Mouse (Mus musculus) C2C12 (cell line): ENCODE measurements around the gene Dazap1. TPM values are rescaled to one million over a fixed set of nuclear protein-coding genes. Genes with fewer than 3 reads are reported as not detected.

Source experiments
- H3K27me3 ChIP-seq: one replicate; pipeline ENCODE4 v1.6.1; 2011; ENCODE audit not compliant: control insufficient read depth, insufficient read depth, insufficient read length
- H3K36me3 ChIP-seq: one replicate; pipeline ENCODE4 v1.6.1; 2011; ENCODE audit not compliant: control insufficient read depth, insufficient read depth
- H3K4me3 ChIP-seq: one replicate; pipeline ENCODE4 v1.5.1; 2011; ENCODE audit warnings: mild to moderate bottlenecking, control low read depth; ENCODE audit not compliant: poor library complexity, insufficient read depth, severe bottlenecking
- H3K79me2 ChIP-seq: one replicate; pipeline ENCODE4 v1.6.1; 2011; ENCODE audit not compliant: control insufficient read depth, insufficient read depth
- H3K79me3 ChIP-seq: one replicate; pipeline ENCODE4 v1.6.1; 2011; ENCODE audit warnings: low read depth, control low read depth
- H3ac ChIP-seq: one replicate; pipeline ENCODE3; 2011; ENCODE audit warnings: low read depth; ENCODE audit not compliant: control insufficient read depth, insufficient read length
- CEBPB ChIP-seq: IDR thresholded peaks from one replicate; pipeline ENCODE4 v1.6.1; 2011; ENCODE audit warnings: low read depth, mild to moderate bottlenecking, control low read depth, moderate library complexity
- CTCF ChIP-seq: IDR thresholded peaks from one replicate; pipeline ENCODE4 v1.5.1; 2011; ENCODE audit not compliant: control insufficient read depth, insufficient read depth, insufficient read length
- FOSL1 ChIP-seq: IDR thresholded peaks from one replicate; pipeline ENCODE4 v1.8.0; 2011; ENCODE audit warnings: mild to moderate bottlenecking, low read length; ENCODE audit not compliant: poor library complexity, insufficient read depth, severe bottlenecking
- MAX ChIP-seq: IDR thresholded peaks from one replicate; pipeline ENCODE4 v1.6.1; 2011; ENCODE audit warnings: mild to moderate bottlenecking, control low read depth
- MYOD1 ChIP-seq: IDR thresholded peaks from one replicate; pipeline ENCODE4 v1.6.1; 2011; ENCODE audit warnings: low read depth; ENCODE audit not compliant: control insufficient read depth, insufficient read length
- MYOG ChIP-seq: IDR thresholded peaks from one replicate; pipeline ENCODE4 v1.6.1; 2011; ENCODE audit not compliant: control insufficient read depth, insufficient read length; ENCODE audit errors: extremely low read depth
- USF1 ChIP-seq: IDR thresholded peaks from one replicate; pipeline ENCODE4 v1.6.1; 2011; ENCODE audit warnings: low read depth, mild to moderate bottlenecking, control low read depth, moderate library complexity
- polyA plus RNA-seq: library from polyadenylated mRNA; unstranded; fragments of >200 nt; fragmentation: generic; extraction: Trizol; gene quantifications from one replicate; pipeline ENCODE4 v1.2.1, GENCODE M21; 2012; ENCODE audit warnings: missing spikeins

The Dazap1 gene
- polyA plus RNA-seq, 1 experiment = 159 TPM

- Histone ChIP-seq H3ac (peak overlapping the region; percentile 89), H3K79me3 (peaks cover 20% of the 10 kb centered on the region), H3K27me3 (no peaks in the 10 kb centered on the region), H3K4me3 (peak overlapping the region; percentile 43), H3K36me3 (peaks cover 6% of the 10 kb centered on the region), H3K79me2 (peaks cover 39% of the 10 kb centered on the region)
- TF ChIP-seq MYOG (no peak), MYOD1 (no peak), CTCF (no peak), USF1 (no peak), CEBPB (no peak), MAX (no peak), FOSL1 (no peak)
These were observed 62.2 kb downstream of the Dazap1 start for GRCm38 (mm10) chr10:80323261-80324119.

DNA sequence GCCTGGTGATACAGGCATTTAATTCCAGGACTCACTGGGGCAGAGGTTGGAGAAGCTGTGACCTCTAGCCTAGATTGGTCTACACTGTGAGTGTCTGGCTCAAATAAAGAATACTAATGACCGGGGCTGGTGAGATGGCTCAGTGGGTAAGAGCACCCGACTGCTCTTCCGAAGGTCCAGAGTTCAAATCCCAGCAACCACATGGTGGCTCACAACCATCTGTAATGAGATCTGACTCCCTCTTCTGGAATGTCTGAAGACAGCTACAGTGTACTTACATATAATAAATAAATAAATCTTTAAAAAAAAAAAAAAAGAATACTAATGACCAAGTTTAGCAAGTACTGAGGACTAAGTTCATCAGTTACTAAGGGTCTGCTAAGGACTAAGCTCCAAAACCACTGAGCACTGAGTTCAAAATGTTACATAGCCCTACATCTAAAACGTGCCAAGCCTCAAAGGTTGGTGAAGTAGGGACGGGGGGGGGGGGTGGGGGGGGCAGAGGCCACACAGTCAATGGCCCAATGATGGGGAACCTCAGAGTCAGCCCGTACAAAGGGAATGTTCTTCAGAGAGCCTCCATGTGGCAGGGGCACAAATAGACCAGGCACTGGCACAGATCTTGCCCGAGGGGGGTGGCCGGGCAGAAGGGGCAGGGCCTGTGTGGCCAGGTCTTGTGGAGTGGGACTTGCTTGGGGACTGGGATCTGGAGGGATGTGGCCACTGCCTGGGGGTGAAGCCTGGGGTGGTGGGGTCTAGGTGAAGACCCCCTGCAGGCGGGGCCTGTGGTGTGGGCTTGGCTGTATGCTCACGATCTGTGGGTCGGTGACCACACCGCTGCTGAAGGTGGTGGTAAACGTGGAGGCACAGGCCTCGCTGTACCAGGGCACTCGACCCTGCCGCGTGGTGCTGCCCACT lies 63.1 kb downstream of the Dazap1 start:
- H3K4me3 ChIP-seq = peak overlapping the region; percentile 43
- peaks cover 14% of the 10 kb centered on the region for H3K79me3 ChIP-seq
- TF ChIP-seq USF1 = no peak
- TF ChIP-seq MYOD1 = no peak
- TF ChIP-seq MAX = no peak
- no peak for TF ChIP-seq CTCF
- no peak for TF ChIP-seq MYOG
- no peak for TF ChIP-seq CEBPB
- TF ChIP-seq FOSL1 = no peak
- H3K27me3 ChIP-seq = no peaks in the 10 kb centered on the region
- H3ac ChIP-seq = no peak overlapping the region
- peaks cover 30% of the 10 kb centered on the region for H3K79me2 ChIP-seq
- H3K36me3 ChIP-seq = no peaks in the 10 kb centered on the region

DNA sequence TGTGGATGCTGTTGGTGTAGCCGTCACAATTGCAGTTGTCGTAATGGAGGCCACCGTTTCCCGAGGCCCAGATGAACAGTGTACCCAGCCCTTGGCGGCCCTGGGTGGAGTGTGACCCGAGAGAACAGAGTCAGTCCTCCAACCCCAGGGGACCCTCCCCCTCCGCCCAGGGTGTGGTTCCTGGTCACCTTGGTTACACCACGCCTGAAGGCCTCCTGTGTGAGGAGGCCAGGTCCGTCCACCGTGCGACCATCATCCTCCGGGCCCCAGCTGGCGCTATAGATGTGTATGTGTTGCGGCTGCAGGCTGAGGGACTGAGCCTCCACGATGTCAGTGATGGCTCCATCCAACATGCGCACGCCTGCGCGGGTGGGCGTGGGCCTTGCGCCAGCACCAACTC lies 63.8 kb downstream of the Dazap1 start:
- Histone ChIP-seq H3K4me3 (no peak overlapping the region), H3K79me3 (peaks cover 8% of the 10 kb centered on the region)

DNA sequence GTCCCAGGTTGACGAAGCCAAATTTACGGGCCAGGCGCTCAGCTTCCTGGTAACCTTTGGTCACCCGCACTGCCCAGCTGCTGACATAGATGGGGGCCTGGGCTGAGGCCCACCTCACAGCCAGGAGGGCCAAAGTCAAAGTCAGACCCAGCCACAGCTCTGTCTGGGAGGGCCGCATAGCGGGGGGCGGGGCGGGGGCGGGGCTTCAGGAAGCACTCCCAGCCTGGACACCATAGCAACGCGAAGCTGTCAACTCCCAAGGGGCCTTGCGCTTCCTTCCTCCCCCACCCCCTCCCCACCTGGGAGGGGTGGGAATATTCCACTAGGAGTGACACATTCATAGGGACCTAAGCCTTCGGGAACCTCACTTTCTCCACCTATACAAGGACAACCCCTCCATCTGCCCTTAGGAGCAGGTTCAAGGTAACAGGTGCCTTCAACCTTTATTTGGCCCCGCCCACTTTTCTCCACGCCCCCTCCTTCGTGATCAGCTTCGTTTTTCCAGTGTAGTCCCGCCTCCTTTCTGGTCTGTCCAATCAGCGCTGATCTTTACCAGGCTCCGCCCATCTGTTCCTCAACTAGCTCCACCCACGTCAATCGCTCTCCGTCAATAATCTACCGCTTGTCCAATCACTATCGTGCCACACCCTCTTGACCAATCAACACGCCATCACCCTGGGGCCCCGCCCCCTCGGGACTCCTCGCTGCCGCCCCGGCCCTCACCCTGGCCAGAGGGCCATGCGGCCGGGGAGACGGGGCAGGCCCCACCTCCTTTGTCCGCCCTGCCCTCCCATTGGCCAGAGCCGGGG lies 68.2 kb downstream of the Dazap1 start, which contains the start of the genes Pcsk4 and Reep6:
Gene Pcsk4, minus strand, starts transcription at position 226 of the 809 bp plus-strand sequence.
Gene Reep6, plus strand, starts transcription at position 681 of the 809 bp plus-strand sequence.
- TF ChIP-seq FOSL1 (no peak), USF1 (no peak), MYOD1 (no peak), MAX (no peak), MYOG (no peak), CTCF (no peak), CEBPB (no peak)
- peak within 1 kb of the TSS; percentile 7 for H3K4me3 ChIP-seq
- no peaks in the 10 kb centered on the region for H3K79me3 ChIP-seq
- H3K27me3 ChIP-seq = no peaks in the 10 kb centered on the region
- H3K79me2 ChIP-seq = no peaks in the 10 kb centered on the region
- peak within 1 kb of the TSS; percentile 71 for H3ac ChIP-seq
- no peaks in the 10 kb centered on the region for H3K36me3 ChIP-seq

More for the DNA sequence above, 63.8 kb downstream of the Dazap1 start:
- no peaks in the 10 kb centered on the region for H3K36me3 ChIP-seq
- H3K79me2 ChIP-seq = peaks cover 23% of the 10 kb centered on the region
- H3ac ChIP-seq = no peak overlapping the region
- TF ChIP-seq USF1 (no peak), MYOG (no peak), MYOD1 (no peak), CEBPB (no peak), CTCF (no peak), FOSL1 (no peak), MAX (no peak)
- H3K27me3 ChIP-seq = no peaks in the 10 kb centered on the region

GRCm38 (mm10) chr10:80330084-80330483 lies 68.8 kb downstream of the Dazap1 start:
- Histone ChIP-seq H3K4me3 (peak overlapping the region; percentile 7), H3K27me3 (no peaks in the 10 kb centered on the region), H3ac (peak overlapping the region; percentile 71), H3K79me2 (no peaks in the 10 kb centered on the region), H3K36me3 (no peaks in the 10 kb centered on the region), H3K79me3 (no peaks in the 10 kb centered on the region)
- no peak for TF ChIP-seq MYOG
- no peak for TF ChIP-seq CEBPB
- no peak for TF ChIP-seq MAX
- no peak for TF ChIP-seq MYOD1
- no peak for TF ChIP-seq CTCF
- no peak for TF ChIP-seq USF1
- no peak for TF ChIP-seq FOSL1
